Mouse (Mus musculus) limb, embryonic 15.5 days (tissue): Measurements from ENCODE around the gene 4930404H24Rik. TPM values are rescaled to one million over a fixed set of nuclear protein-coding genes. Genes with fewer than 3 reads are reported as not detected.
"Not testable (repeated sequence)": the region's sequence is repeated elsewhere in the genome, so short reads cannot be mapped to it uniquely, and the experiment has no call there.

Experiments used
- ATAC-seq: fragments of 200-750 bp; cut with Nextera tagmentation; 2 replicates; pipeline ENCODE4 v1.8.0; 2017; ENCODE audit warnings: low read depth, moderate TSS enrichment; ENCODE audit not compliant: insufficient number of reproducible peaks, low FRiP score, low TSS enrichment
- H3K27ac ChIP-seq: fragments of 300-500 bp; sonication (generic); 2 replicates; pipeline ENCODE4 v1.5.1; 2015; ENCODE audit warnings: moderate library complexity, mild to moderate bottlenecking, inconsistent platforms
- H3K27me3 ChIP-seq: fragments of 300-500 bp; sonication (generic); 2 replicates; pipeline ENCODE4 v1.6.1; 2015; ENCODE audit warnings: inconsistent platforms
- H3K36me3 ChIP-seq: fragments of 300-500 bp; sonication (generic); 2 replicates; pipeline ENCODE4 v1.6.1; 2015; ENCODE audit warnings: inconsistent platforms
- H3K4me1 ChIP-seq: fragments of 300-500 bp; sonication (generic); 2 replicates; pipeline ENCODE4 v1.6.1; 2015; ENCODE audit warnings: inconsistent platforms
- H3K4me2 ChIP-seq: fragments of 300-500 bp; sonication (generic); 2 replicates; pipeline ENCODE4 v1.6.1; 2015; ENCODE audit warnings: mild to moderate bottlenecking, inconsistent platforms
- H3K4me3 ChIP-seq: fragments of 300-500 bp; sonication (generic); 2 replicates; pipeline ENCODE4 v1.5.1; 2015; ENCODE audit warnings: mild to moderate bottlenecking, inconsistent platforms
- H3K9ac ChIP-seq: fragments of 300-500 bp; sonication (generic); 2 replicates; pipeline ENCODE4 v1.6.1; 2015; ENCODE audit warnings: inconsistent platforms
- H3K9me3 ChIP-seq: fragments of 300-500 bp; sonication (generic); 2 replicates; pipeline ENCODE4 v1.6.1; 2016; ENCODE audit warnings: inconsistent platforms
- WGBS: fragments of 180-500 bp; shearing (Covaris S2); methylation state at CpG from one replicate; pipeline ENCODE4 v1.1.7; 2015; 5-methylcytosine and 5-hydroxymethylcytosine counted together
- polyA plus RNA-seq: library from polyadenylated mRNA; unstranded; fragments of >200 nt; fragmentation: Nextera tagmentation; extraction: Ambion mirVana; gene quantifications from 2 replicates; pipeline ENCODE4 v1.2.1, GENCODE M21; 2015

Gene 4930404H24Rik
- polyA plus RNA-seq, 1 experiment from 2014 or later, result not detected

DNA sequence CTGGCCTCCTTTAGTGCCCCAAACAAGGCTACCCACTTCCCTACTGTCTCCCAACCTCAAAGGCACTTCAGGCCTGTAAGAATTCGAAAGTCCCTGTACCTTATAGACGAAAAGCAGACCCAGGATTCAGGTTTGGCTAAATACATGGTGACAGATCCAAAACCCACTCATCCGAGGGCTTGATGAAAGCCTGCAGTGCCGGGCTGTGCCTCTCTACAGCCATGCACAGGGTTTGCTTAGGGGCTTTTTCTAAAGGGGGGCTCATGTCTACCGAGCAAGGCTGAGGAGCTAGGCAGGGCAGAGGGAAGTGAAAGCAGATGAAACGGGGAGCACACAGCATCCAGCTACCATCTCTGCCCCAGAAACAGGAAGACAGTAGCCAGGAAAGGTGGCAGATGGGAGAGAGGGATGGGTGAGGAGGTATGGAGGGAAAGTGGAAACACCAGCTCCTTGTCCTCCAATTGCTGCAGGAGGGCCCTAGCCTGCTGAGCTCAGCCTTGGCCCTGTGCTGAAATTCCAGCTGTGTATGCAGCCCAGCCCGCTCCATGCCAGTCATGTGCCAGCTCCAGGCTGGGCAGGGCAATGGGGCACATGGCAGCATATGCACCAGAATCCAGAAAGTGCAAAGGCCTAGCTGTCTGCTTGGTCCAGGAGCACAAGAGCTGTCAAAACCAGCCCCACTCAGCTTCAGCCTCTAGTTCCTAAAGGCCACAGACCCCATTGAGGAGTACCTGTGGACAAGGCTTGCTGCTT lies 11.3 kb upstream of the 4930404H24Rik start:
- WGBS, result 71% methylated on average over 7 of the region's 7 CpGs
- Histone ChIP-seq H3K4me3 (no peak overlapping the region), H3K9me3 (no peaks in the 10 kb centered on the region), H3K27ac (no peak overlapping the region), H3K9ac (no peak overlapping the region), H3K27me3 (no peaks in the 10 kb centered on the region), H3K4me1 (peaks cover 18% of the 10 kb centered on the region), H3K36me3 (no peaks in the 10 kb centered on the region), H3K4me2 (no peak overlapping the region)
- no peak for ATAC-seq

DNA sequence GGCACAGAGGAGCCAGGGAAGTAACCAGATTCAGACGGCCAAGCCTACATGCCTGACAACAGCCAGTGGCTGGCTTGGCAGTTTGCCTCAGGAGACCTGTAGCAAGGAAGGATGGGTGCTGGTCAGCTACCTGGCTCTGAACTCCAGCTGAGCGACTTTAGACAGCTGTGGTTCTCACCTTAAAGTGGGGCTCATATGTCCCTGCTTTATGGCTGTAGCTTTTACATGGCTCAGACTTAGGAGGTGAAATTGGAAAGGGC lies 10.8 kb upstream of the 4930404H24Rik start:
- H3K36me3 ChIP-seq, result no peaks in the 10 kb centered on the region
- H3K4me2 ChIP-seq, result no peak overlapping the region
- H3K27ac ChIP-seq, result no peak overlapping the region
- H3K27me3 ChIP-seq, result no peaks in the 10 kb centered on the region
- H3K9ac ChIP-seq, result no peak overlapping the region
- no peak overlapping the region for H3K4me3 ChIP-seq
- no peaks in the 10 kb centered on the region for H3K9me3 ChIP-seq
- no peak for ATAC-seq
- 68% methylated on average over 2 of the region's 2 CpGs for WGBS
- peaks cover 18% of the 10 kb centered on the region for H3K4me1 ChIP-seq

DNA sequence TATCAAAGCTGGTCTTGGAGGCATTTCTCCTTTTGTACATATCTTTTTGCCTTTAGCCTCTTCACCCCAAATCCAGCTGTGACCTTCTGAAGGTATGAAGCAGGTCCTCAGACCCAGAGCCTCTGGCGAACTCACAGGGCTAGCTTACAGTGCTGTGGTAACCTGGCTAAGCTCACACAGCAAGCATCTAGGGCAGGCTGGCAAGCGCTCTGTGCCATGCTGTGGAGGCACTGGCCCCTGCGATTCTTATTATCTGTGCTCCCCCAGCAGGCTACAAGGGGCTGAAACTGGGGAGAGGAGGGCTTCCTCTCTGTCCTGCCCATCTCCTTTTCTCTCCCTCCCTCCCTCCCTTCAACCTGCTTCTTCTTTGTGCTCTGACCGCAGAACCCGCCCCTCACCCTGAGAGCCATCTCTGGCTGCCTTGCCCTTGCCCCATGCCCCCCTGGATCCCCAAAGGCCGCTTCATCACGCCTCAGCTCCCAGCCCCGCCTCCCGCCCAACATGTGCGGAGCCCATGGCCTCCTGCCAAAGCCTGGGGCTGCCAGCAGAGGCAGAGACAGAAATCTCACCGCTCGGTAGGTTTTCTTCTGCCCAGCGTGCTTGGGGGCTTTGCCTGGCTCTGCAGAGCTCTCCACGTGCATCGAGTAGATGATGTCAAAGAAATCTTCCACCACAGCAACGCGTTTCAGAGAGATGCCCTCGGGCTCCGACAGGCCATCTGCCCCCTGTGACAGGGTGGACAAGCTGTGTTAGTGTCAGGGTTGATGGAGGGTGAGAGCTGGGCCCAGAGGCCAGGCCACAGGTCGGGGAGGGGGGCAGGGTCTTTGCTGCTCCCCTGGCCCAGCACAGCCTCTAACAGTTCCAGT lies 9.2 kb upstream of the 4930404H24Rik start:
- peaks cover 18% of the 10 kb centered on the region for H3K4me1 ChIP-seq
- 14% methylated on average over 19 of the region's 20 CpGs for WGBS
- no peak overlapping the region for H3K4me3 ChIP-seq
- peak overlapping the region; percentile 29 for H3K4me2 ChIP-seq
- no peak overlapping the region for H3K27ac ChIP-seq
- no peaks in the 10 kb centered on the region for H3K9me3 ChIP-seq
- H3K36me3 ChIP-seq, result no peaks in the 10 kb centered on the region
- no peak overlapping the region for H3K9ac ChIP-seq
- no peaks in the 10 kb centered on the region for H3K27me3 ChIP-seq
- no peak for ATAC-seq

DNA sequence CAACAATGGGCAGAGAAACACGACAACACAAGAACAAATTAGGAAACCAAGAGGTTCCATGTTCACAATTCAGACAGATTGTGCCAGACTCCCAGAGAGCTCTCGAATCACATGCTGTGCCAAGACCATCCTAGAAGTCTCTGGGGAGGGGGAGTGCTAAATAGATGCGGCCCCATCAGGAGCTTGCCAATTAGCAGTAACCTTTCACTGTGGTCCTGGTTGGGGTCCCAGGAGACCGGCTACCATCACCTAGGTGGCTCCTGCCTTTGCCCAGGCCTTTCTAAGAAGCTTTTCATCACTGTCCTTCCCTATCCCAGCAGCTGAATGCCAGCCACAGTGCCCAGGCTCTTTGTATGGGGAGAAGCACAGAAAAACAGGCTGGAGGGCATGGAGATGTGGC lies 8.5 kb upstream of the 4930404H24Rik start:
- Histone ChIP-seq H3K9me3 (no peaks in the 10 kb centered on the region), H3K27ac (no peak overlapping the region), H3K36me3 (no peaks in the 10 kb centered on the region), H3K27me3 (no peaks in the 10 kb centered on the region), H3K4me3 (no peak overlapping the region), H3K9ac (no peak overlapping the region), H3K4me2 (no peak overlapping the region), H3K4me1 (peaks cover 18% of the 10 kb centered on the region)
- WGBS, result 53% methylated on average over 4 of the region's 4 CpGs
- no peak for ATAC-seq

DNA sequence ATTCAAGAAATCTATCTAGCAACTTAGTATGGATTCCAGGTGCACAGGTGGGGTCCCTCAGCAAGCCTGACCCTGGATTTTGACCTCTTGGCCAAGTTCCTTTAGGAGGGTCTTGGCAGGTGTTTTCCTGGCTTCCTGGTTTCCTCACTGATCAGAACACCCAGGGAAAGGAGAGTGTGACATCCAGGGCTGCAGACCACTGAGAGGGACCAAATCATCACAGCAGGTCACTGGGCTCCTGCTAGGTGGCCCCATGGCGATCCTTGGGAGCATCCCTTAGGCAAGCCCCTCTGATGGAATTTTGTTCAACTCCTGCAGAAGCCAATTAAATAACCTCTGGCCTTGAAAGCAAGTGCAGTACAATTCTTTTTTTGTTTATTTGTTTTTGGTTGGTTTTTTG lies 2.5 kb upstream of the 4930404H24Rik start:
- H3K4me2 ChIP-seq, result no peak overlapping the region
- no peaks in the 10 kb centered on the region for H3K9me3 ChIP-seq
- peaks cover 20% of the 10 kb centered on the region for H3K27me3 ChIP-seq
- no peak overlapping the region for H3K27ac ChIP-seq
- H3K4me3 ChIP-seq, result no peak overlapping the region
- H3K4me1 ChIP-seq, result peaks cover 37% of the 10 kb centered on the region
- 86% methylated on average over 1 of the region's 1 CpGs for WGBS
- H3K9ac ChIP-seq, result no peak overlapping the region
- no peak for ATAC-seq
- no peaks in the 10 kb centered on the region for H3K36me3 ChIP-seq

DNA sequence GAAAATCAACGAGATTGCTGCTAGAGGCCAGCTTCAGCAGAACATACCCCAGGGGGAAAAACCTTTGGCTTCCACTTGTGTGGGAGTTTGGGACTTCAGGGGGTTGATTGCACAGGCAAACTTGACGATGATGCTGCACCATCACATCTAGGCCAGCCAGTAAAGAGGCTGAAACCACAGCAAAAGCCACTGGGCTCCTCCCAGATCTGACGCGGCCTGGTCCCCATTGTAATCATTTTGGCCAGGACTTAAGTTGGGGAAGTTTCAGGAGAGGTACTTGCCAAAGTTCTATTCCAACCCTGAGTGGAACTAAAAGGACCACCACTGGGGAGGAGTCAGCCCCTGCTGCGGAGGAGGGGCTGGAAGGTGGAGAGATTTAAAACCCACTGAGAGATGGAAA lies 1.6 kb upstream of the 4930404H24Rik start:
- no peak for ATAC-seq
- H3K9ac ChIP-seq, result no peak overlapping the region
- 21% methylated on average over 5 of the region's 5 CpGs for WGBS
- H3K4me2 ChIP-seq, result no peak overlapping the region
- no peak overlapping the region for H3K27ac ChIP-seq
- no peak overlapping the region for H3K4me3 ChIP-seq
- no peaks in the 10 kb centered on the region for H3K36me3 ChIP-seq
- peaks cover 20% of the 10 kb centered on the region for H3K27me3 ChIP-seq
- peaks cover 39% of the 10 kb centered on the region for H3K4me1 ChIP-seq
- H3K9me3 ChIP-seq, result no peaks in the 10 kb centered on the region

DNA sequence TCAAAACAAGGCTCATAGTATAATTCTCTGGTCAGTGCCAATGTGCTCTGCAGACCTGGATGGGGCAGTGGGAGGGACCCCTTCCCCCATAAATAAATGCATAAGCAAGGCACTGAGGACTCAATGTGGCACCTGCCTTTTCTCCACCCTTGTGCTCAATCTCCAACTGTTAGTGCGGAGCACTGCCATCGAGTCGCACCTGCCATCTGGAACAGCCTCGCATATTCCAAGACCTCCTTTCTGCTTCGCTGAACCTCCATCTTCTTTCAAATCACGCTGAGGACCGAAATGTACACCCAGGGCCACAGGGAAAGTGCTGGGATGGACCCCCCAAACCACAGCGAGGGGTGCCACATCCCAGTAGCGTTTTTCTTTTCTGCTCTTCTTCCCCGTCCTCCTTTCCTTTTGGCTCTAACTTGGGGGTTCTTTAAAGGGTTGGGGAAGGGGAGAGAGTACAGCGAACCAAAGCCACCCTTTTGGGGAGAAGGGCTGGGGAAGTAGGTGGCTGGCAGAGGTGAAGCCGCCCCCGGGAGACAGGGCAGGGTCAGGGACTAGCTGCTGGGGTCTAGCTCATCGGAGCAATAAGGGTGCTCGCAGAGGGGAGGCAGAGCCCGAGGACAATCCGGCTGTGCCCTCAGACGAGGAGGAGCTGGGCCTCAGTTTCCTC lies 945 bp upstream of the 4930404H24Rik start:
- Histone ChIP-seq H3K9ac (peak overlapping the region; percentile 50; the same call in 1 of the 2 replicates), H3K9me3 (no peaks in the 10 kb centered on the region), H3K4me3 (peak overlapping the region; percentile 57), H3K4me2 (peak overlapping the region; percentile 96), H3K4me1 (peaks cover 42% of the 10 kb centered on the region), H3K36me3 (no peaks in the 10 kb centered on the region), H3K27ac (no peak overlapping the region), H3K27me3 (peaks cover 20% of the 10 kb centered on the region)
- ATAC-seq, result no peak
- WGBS, result 11% methylated on average over 18 of the region's 18 CpGs

DNA sequence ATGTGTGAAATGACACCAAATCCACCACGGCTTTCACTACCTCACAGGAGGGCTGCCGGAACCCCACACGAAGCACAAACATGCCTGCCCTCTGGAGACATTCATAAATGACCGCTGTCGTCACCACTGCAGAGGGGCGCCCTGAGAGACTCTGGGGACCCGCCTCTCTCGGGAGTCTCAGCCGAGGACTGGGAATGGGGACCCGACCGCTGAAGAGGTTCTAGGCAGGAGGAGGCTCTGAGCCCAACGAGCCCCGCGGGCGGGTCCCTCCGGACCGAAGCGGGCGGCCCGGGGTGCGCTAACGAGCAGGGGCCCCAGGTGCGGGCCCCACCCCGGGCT lies 442 bp upstream of the 4930404H24Rik start:
- no peak for ATAC-seq
- H3K27ac ChIP-seq, result no peak overlapping the region
- peaks cover 46% of the 10 kb centered on the region for H3K4me1 ChIP-seq
- under 1% methylated on average over 23 of the region's 24 CpGs for WGBS
- no peaks in the 10 kb centered on the region for H3K36me3 ChIP-seq
- H3K4me3 ChIP-seq, result peak overlapping the region; percentile 57
- peak overlapping the region; percentile 50 for H3K9ac ChIP-seq
- peaks cover 20% of the 10 kb centered on the region for H3K27me3 ChIP-seq
- H3K4me2 ChIP-seq, result peak overlapping the region; percentile 96
- no peaks in the 10 kb centered on the region for H3K9me3 ChIP-seq

DNA sequence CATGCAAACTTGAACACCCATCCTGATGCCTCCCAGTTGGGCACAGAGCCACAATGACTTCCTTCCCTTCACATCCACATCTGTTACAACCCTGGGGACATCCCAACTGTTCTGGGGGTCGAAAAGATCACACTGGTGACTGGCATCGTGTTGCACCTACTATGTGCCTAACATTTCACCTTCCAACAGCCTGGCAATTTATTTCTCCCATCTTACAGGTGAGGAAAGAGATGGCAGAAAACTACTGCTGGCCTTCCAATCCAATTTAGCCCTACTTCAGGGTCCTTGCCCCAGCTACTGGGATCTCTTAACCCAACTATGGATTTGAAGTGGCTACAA lies 772 bp downstream of the 4930404H24Rik start:
- no peak for ATAC-seq
- Histone ChIP-seq H3K36me3 (no peaks in the 10 kb centered on the region), H3K27me3 (peaks cover 20% of the 10 kb centered on the region), H3K4me1 (peaks cover 46% of the 10 kb centered on the region), H3K27ac (no peak overlapping the region), H3K4me2 (peak overlapping the region; percentile 96), H3K4me3 (peak overlapping the region; percentile 57), H3K9me3 (no peaks in the 10 kb centered on the region), H3K9ac (no peak overlapping the region)
- WGBS, result 24% methylated on average over 2 of the region's 2 CpGs

DNA sequence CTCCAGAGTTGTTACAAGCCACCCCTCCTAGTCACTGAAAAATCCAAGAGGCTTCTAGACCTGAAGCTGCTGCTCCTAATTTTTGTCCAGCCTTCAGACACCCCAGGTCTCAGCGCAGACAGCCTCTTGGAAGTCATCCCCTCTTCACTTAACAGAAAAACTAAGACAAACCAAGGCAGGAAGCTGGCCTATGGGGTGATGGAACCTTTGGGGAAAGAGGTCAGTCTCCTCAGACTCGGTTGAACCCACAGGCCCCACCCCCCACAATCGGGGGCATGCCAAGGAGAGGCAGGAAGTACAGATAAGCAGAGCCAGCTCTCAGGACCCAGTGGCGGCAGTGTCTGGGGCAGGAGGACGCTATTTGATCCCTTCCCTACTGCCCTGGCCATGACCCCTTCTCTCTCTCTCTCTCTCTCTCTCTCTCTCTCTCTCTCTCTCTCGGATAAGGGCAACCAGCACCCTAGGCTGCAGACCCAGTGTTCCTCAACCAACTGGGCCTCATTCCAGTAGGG lies 1.2 kb downstream of the 4930404H24Rik start:
- WGBS, result 10% methylated on average over 6 of the region's 6 CpGs
- no peak for ATAC-seq
- Histone ChIP-seq H3K9ac (no peak overlapping the region), H3K4me3 (no peak overlapping the region), H3K4me2 (no peak overlapping the region), H3K27me3 (peaks cover 20% of the 10 kb centered on the region), H3K4me1 (peaks cover 46% of the 10 kb centered on the region), H3K36me3 (no peaks in the 10 kb centered on the region), H3K9me3 (no peaks in the 10 kb centered on the region), H3K27ac (no peak overlapping the region)

DNA sequence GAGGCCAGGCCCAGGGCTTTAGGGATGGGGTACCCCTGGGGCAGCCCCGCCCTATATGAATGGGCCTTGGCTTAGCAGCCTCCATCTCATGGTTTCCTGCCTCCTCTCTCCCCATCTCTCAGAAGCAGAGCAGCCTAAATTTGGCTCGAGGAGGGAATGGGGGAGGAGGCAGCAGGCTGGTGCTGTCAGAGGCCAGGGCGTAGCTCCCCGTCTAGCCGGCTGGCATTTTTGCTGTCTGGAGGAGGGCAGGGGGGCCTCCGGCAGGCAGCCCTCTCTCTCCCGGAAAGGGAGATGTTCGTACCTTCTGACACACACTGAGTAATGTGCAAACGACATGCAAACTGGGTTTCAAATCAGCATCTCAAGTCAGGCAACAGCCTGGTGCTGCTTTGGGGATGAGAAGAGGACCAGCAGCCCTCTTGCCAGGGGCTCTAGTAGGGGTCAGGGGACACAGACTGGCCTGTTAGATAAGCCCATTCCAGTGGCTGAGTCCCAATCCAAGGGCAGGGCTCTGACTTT lies 1.8 kb downstream of the 4930404H24Rik start:
- peaks cover 20% of the 10 kb centered on the region for H3K27me3 ChIP-seq
- ATAC-seq, result no peak
- H3K4me3 ChIP-seq, result no peak overlapping the region
- peak overlapping the region; percentile 7; the same call in 1 of the 2 replicates for H3K27ac ChIP-seq
- H3K9me3 ChIP-seq, result no peaks in the 10 kb centered on the region
- H3K36me3 ChIP-seq, result no peaks in the 10 kb centered on the region
- H3K9ac ChIP-seq, result no peak overlapping the region
- H3K4me2 ChIP-seq, result no peak overlapping the region
- WGBS, result 25% methylated on average over 9 of the region's 9 CpGs
- peaks cover 46% of the 10 kb centered on the region for H3K4me1 ChIP-seq

DNA sequence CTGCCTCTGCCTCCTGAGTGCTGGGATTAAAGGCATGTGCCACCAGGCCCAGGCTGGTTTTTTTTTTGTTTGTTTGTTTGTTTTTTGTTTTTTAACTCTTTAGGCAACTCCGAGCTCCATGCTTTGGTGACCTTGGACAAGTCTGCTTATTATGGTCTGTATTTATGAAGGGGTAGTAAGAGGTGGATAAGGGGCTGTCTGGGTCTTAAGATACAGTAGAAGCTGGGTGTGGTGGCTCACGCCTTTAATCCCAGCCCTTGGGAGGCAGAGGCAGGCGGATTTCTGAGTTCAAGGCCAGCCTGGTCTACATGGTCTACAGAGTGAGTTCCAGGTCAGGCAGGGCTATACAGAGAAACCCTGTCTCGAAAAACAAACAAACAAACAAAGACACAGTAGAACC lies 2.8 kb downstream of the 4930404H24Rik start:
- not testable (repeated sequence) for H3K9ac ChIP-seq, ATAC-seq, H3K27ac ChIP-seq, H3K4me2 ChIP-seq, H3K4me3 ChIP-seq, H3K36me3 ChIP-seq, H3K9me3 ChIP-seq
- 90% methylated on average over 4 of the region's 4 CpGs for WGBS
- H3K4me1 ChIP-seq, result peaks cover 46% of the 10 kb centered on the region
- H3K27me3 ChIP-seq, result peaks cover 20% of the 10 kb centered on the region
